Mouse (Mus musculus): ENCODE measurements around the gene Snx7. TPM values are rescaled to one million over a fixed set of nuclear protein-coding genes. Genes with fewer than 3 reads are reported as not detected.

The Snx7 gene
- polyA plus RNA-seq, 1 experiment from 2014 or later, result 66.3 TPM

GRCm38 (mm10) chr3:117788800-117789693 is 79.7 kb downstream of the Snx7 start:
- no peaks in the 10 kb centered on the region for H3K9me3 ChIP-seq (ENCODE audit: control insufficient read depth, low read length)
- no peaks in the 10 kb centered on the region for H3K4me1 ChIP-seq (replicated peaks; ENCODE audit: control insufficient read depth, insufficient read depth, low read length)
- no peaks in the 10 kb centered on the region for H3K27me3 ChIP-seq (ENCODE audit: control insufficient read depth, insufficient read depth, low read depth, low read length)
- no peak overlapping the region for H3K4me2 ChIP-seq (ENCODE audit: low read depth, low read length)
- no peak overlapping the region for H3K27ac ChIP-seq (ENCODE audit: low read length)
- 62% methylated on average over 14 of the region's 14 CpGs for WGBS
- no peak for ATAC-seq (ENCODE audit: low read depth)
- no peaks in the 10 kb centered on the region for H3K36me3 ChIP-seq (ENCODE audit: control insufficient read depth, insufficient read depth, low read length)
- H3K4me3 ChIP-seq (ENCODE audit: low read length), result no peak overlapping the region
- no peak overlapping the region for H3K9ac ChIP-seq (ENCODE audit: low read length)

- H3K9me3 ChIP-seq (ENCODE audit: control insufficient read depth, low read length), result no peaks in the 10 kb centered on the region
- no peak overlapping the region for H3K4me3 ChIP-seq (ENCODE audit: low read length)
- H3K4me2 ChIP-seq (ENCODE audit: low read depth, low read length), result no peak overlapping the region
- no peaks in the 10 kb centered on the region for H3K27me3 ChIP-seq (ENCODE audit: control insufficient read depth, insufficient read depth, low read depth, low read length)
- no peak for ATAC-seq (ENCODE audit: low read depth)
- no peak overlapping the region for H3K9ac ChIP-seq (ENCODE audit: low read length)
- no peaks in the 10 kb centered on the region for H3K4me1 ChIP-seq (replicated peaks; ENCODE audit: control insufficient read depth, insufficient read depth, low read length)
- no peaks in the 10 kb centered on the region for H3K36me3 ChIP-seq (ENCODE audit: control insufficient read depth, insufficient read depth, low read length)
- H3K27ac ChIP-seq (ENCODE audit: low read length), result no peak overlapping the region
- WGBS, result 64% methylated on average over 6 of the region's 6 CpGs
Measured at GRCm38 (mm10) chr3:117787247-117787646, 81.5 kb downstream of the Snx7 start.

GRCm38 (mm10) chr3:117752151-117752757 is 116.5 kb downstream of the Snx7 start:
- Histone ChIP-seq H3K27me3 (ENCODE audit: control insufficient read depth, insufficient read depth, low read depth, low read length) (no peaks in the 10 kb centered on the region), H3K4me2 (ENCODE audit: low read depth, low read length) (no peak overlapping the region), H3K4me1 (replicated peaks; ENCODE audit: control insufficient read depth, insufficient read depth, low read length) (no peaks in the 10 kb centered on the region), H3K4me3 (ENCODE audit: low read length) (no peak overlapping the region), H3K27ac (ENCODE audit: low read length) (no peak overlapping the region), H3K36me3 (ENCODE audit: control insufficient read depth, insufficient read depth, low read length) (no peaks in the 10 kb centered on the region), H3K9me3 (ENCODE audit: control insufficient read depth, low read length) (no peaks in the 10 kb centered on the region), H3K9ac (ENCODE audit: low read length) (no peak overlapping the region)
- ATAC-seq (ENCODE audit: low read depth), result no peak
- WGBS, result 80% methylated on average over 5 of the region's 5 CpGs

GRCm38 (mm10) chr3:117751665-117752064 is 117.1 kb downstream of the Snx7 start:
- Histone ChIP-seq H3K36me3 (ENCODE audit: control insufficient read depth, insufficient read depth, low read length) (no peaks in the 10 kb centered on the region), H3K4me3 (ENCODE audit: low read length) (no peak overlapping the region), H3K27me3 (ENCODE audit: control insufficient read depth, insufficient read depth, low read depth, low read length) (no peaks in the 10 kb centered on the region), H3K4me2 (ENCODE audit: low read depth, low read length) (no peak overlapping the region), H3K4me1 (replicated peaks; ENCODE audit: control insufficient read depth, insufficient read depth, low read length) (no peaks in the 10 kb centered on the region), H3K27ac (ENCODE audit: low read length) (no peak overlapping the region), H3K9me3 (ENCODE audit: control insufficient read depth, low read length) (no peaks in the 10 kb centered on the region), H3K9ac (ENCODE audit: low read length) (no peak overlapping the region)
- 60% methylated on average over 2 of the region's 2 CpGs for WGBS
- ATAC-seq (ENCODE audit: low read depth), result no peak

GRCm38 (mm10) chr3:117749256-117749655 is 119.5 kb downstream of the Snx7 start:
- no peak overlapping the region for H3K27ac ChIP-seq (ENCODE audit: low read length)
- H3K36me3 ChIP-seq (ENCODE audit: control insufficient read depth, insufficient read depth, low read length), result no peaks in the 10 kb centered on the region
- H3K4me1 ChIP-seq (replicated peaks; ENCODE audit: control insufficient read depth, insufficient read depth, low read length), result no peaks in the 10 kb centered on the region
- no peak overlapping the region for H3K4me3 ChIP-seq (ENCODE audit: low read length)
- H3K27me3 ChIP-seq (ENCODE audit: control insufficient read depth, insufficient read depth, low read depth, low read length), result no peaks in the 10 kb centered on the region
- no peaks in the 10 kb centered on the region for H3K9me3 ChIP-seq (ENCODE audit: control insufficient read depth, low read length)
- WGBS, result 91% methylated on average over 3 of the region's 3 CpGs
- ATAC-seq (ENCODE audit: low read depth), result no peak
- no peak overlapping the region for H3K4me2 ChIP-seq (ENCODE audit: low read depth, low read length)
- no peak overlapping the region for H3K9ac ChIP-seq (ENCODE audit: low read length)

- Histone ChIP-seq H3K27ac (ENCODE audit: low read length) (no peak overlapping the region), H3K9me3 (ENCODE audit: control insufficient read depth, low read length) (no peaks in the 10 kb centered on the region), H3K27me3 (ENCODE audit: control insufficient read depth, insufficient read depth, low read depth, low read length) (no peaks in the 10 kb centered on the region), H3K36me3 (ENCODE audit: control insufficient read depth, insufficient read depth, low read length) (no peaks in the 10 kb centered on the region), H3K4me3 (ENCODE audit: low read length) (no peak overlapping the region), H3K9ac (ENCODE audit: low read length) (no peak overlapping the region), H3K4me2 (ENCODE audit: low read depth, low read length) (no peak overlapping the region), H3K4me1 (replicated peaks; ENCODE audit: control insufficient read depth, insufficient read depth, low read length) (no peaks in the 10 kb centered on the region)
- 36% methylated on average over 5 of the region's 5 CpGs for WGBS
- ATAC-seq (ENCODE audit: low read depth), result no peak
Measured at GRCm38 (mm10) chr3:117739760-117740159, 129.0 kb downstream of the Snx7 start.

- Histone ChIP-seq H3K36me3 (ENCODE audit: control insufficient read depth, insufficient read depth, low read length) (no peaks in the 10 kb centered on the region), H3K4me1 (replicated peaks; ENCODE audit: control insufficient read depth, insufficient read depth, low read length) (no peaks in the 10 kb centered on the region), H3K27ac (ENCODE audit: low read length) (no peak overlapping the region), H3K4me3 (ENCODE audit: low read length) (no peak overlapping the region), H3K9ac (ENCODE audit: low read length) (no peak overlapping the region), H3K4me2 (ENCODE audit: low read depth, low read length) (no peak overlapping the region), H3K27me3 (ENCODE audit: control insufficient read depth, insufficient read depth, low read depth, low read length) (no peaks in the 10 kb centered on the region), H3K9me3 (ENCODE audit: control insufficient read depth, low read length) (no peaks in the 10 kb centered on the region)
- WGBS, result 66% methylated on average over 4 of the region's 4 CpGs
- no peak for ATAC-seq (ENCODE audit: low read depth)
Measured at GRCm38 (mm10) chr3:117732661-117733060, 136.1 kb downstream of the Snx7 start.

Small RNA genes within 50 kb of the gene (microRNA-seq; reads per million reads assigned to microRNA genes)
- gene Gm24811, result not detected
